Mouse (Mus musculus): ENCODE measurements at regions not wholly inside any gene's neighbourhood (a gene's known extent, or its start where the extent isn't known, plus 50 kb on each side); places are given as distances from the start of the nearest gene placed in this dataset.

DNA sequence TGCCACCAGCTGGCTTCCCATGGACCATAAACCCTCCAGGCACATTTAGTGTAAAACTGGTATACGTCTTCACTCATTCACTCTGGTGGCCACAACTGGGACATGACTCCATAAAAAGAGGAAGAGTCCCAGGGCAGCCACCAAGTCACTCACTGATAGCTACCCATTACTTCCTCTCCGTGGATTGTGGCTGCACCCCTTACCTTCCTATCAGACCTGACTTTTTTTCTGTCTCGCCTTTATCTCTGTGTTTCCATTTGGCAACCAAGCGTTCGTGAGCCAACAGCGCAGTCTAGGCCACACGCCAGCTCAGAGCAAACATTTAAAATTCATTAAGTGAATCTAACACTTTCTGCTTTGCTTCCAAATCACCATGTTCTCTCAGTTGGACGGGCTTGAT is 53.9 kb upstream of the Slc44a1 start:
- no peak for DNase-seq (ENCODE audit: low spot score)

GRCm38 (mm10) chr4:53384761-53385160 is 55.5 kb upstream of the Slc44a1 start:
- peak; percentile 82 for DNase-seq (ENCODE audit: low spot score)

DNA sequence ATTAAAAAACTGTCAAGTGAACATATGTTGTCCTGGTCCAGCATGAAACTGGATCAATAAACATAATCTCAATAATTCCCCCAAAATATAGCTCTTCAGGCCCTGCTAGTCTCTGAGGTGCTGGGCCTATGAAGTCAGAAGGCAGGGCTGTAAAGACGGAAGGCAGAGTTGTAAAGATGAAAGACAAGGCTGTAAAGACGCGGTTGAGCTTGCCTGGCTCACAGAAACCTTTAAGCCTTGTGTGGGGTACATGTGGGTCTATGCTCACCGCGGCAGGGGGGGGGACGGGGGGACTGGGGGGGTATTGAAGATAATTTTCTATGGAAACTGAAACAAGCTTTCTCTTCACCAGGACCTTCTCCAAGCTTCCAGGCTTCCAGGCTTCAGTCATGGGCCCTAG is 56.1 kb upstream of the Slc44a1 start:
- DNase-seq (ENCODE audit: low spot score) = no peak

DNA sequence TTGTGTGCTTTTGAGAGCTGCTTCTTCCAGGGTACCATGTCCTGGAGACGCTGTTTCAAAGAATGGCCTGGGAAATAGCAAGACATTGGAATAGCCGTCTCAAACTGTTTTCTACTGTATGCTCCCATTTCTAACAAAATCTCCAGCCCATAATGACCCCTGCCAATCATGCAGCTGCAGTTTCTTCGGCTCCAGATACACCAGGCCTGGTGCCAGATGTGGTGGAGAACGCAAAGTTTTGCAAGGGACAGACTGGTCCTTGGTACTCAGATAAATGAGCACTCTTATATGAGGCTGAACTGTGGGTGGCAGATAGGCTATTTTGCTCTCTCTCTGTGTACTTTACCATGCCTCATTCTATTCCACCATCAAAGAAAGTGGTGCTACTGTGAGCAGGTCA is 58.2 kb upstream of the Slc44a1 start:
- no peak for DNase-seq (ENCODE audit: low spot score)

DNA sequence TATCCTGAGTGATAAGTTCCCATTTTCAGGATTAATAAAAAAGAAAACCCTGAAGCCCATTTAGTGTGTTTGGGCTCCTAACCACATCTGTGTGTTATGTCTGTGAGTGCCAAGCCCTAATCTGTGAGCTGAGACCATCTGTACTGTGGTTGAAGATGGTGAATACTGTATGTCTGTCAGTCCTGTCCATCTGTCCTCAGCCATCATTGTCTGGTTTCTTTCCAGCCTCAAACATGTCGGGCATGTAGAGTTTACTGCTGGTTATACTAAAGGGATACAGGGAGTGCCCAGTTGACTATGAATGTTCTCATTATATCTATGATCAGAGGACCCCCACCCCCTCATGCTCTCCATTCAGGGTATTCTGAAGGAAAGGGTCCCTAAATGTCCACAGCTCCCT is 60.4 kb upstream of the Slc44a1 start:
- DNase-seq (ENCODE audit: low spot score) = no peak

GRCm38 (mm10) chr4:53376995-53377394 is 63.2 kb upstream of the Slc44a1 start:
- no peak for DNase-seq (ENCODE audit: low spot score)

DNA sequence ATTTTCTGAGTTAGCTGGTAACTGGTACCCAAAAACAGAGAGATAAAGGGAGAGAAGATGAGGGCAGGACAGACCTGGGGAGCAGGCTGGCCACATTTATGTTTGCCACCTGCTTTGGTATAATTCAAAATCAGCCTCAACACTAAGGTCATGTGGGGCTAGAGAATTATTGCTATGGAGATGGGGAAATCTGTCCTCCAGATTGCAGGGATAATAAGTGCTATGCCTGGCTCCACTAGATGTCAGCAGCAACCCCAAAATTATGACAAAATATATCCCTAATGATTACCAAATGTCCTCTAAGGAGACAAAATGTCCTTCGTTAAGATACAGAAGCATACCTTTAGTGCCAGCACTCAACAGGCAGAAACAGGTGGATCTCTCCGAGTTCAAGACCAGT is 83.8 kb upstream of the Slc44a1 start:
- no peak for DNase-seq (ENCODE audit: low spot score)

DNA sequence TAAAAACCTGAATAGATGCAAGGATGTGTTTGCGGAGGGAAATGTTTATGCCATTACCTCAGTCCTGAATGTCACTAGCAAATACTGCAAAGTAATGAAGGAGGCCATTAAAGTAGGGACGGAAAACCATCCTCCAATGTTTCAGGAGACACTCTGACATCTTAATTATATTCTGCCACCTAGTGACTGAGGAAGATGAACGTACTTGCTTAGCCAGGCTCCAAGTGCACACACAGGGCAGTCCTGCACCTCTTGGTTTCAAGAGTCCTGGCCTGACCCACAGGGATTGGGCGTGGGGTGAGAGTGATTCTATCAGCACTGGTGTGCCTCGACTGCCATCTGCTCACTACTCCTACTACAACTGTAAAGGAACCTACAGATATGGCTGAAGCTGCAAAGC is 85.3 kb upstream of the Slc44a1 start:
- peak; percentile 16 for DNase-seq (ENCODE audit: low spot score)

- DNase-seq (ENCODE audit: low spot score) = no peak
Observed at GRCm38 (mm10) chr4:53353399-53354090, 86.7 kb upstream of the Slc44a1 start.

DNA sequence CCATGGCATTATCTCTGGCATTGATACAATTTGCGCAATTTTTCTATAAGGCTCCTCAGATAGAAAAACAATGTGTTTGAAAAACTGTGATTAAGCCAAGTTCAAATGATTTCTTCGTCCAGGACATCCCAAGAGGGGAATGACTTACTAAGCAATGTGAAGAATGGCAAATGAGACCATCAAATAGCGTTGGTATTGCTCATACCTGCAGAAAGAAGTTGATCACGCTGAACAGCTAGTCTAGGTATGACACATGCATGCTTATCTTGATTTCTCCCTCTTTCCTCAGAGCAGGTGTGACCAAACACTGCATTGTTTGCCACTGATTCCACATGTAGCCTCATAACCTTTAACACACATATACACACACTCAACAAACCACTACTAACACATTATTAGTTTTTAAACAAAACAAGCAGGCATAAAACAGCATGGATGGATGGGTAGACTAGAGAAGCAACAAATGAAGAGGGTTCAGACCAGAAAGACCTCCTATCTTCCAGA is 89.1 kb upstream of the Slc44a1 start:
- DNase-seq (ENCODE audit: low spot score) = no peak

DNA sequence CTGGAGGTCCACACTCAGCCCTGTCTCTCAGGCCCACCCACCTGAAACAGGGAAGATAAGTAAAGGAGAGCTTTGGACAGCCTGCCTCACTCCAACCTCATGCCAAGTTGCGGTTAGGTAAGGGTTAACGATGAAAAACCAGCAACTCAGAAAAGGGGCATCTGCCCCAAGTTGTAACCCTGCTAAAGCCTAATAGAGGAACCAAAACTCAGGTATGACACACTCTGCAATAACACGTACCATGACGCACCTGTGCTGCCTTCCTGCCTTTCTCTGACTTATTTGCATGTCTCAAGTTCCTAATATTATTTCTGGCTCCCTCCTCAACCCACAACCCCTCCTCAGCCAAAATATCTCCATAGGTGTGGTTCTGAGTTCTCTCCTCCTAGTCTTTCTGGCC is 94.9 kb upstream of the Slc44a1 start:
- DNase-seq (ENCODE audit: low spot score) = no peak

DNA sequence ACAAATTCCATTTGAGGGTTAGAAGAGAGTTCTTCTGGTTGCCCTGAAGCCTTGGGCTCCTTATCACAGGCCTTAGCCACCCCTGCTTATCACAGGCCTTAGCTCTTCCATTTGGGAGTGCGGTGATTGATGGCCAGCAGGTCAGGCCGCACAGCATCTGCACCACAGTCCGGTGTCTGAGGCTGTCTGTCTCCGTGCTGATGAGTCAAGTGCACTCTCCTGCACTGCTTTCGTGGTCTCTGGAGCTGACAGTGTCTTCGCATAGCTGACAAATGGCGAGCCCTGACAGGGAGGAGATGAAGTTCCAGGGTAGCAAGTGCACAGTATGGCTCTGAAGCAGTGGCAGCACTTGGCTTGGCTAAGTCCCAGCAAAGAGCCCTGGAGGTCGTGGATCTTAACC is 95.7 kb upstream of the Slc44a1 start:
- no peak for DNase-seq (ENCODE audit: low spot score)

DNA sequence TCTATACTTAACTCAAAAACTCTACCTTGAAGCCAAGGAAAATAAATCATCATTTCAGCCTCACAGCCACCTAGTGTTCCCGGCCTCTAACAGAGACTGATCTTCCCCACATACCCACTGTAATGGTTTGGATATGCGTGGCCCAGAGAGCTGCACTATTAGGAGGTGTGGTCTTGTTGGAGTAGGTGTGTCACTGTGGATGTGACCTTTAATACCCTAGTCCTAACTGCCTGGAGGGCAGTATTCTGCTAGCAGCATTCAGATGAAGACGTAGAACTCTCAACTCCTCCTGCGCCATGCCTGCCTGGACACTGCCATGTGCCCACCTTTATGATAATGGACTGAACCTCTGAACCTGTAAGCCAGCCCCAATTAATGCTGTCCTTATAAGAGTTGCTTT is 99.0 kb upstream of the Slc44a1 start:
- DNase-seq (ENCODE audit: low spot score) = no peak

- DNase-seq (ENCODE audit: low spot score) = no peak
Observed at GRCm38 (mm10) chr4:53340021-53340667, 100.1 kb upstream of the Slc44a1 start.

DNA sequence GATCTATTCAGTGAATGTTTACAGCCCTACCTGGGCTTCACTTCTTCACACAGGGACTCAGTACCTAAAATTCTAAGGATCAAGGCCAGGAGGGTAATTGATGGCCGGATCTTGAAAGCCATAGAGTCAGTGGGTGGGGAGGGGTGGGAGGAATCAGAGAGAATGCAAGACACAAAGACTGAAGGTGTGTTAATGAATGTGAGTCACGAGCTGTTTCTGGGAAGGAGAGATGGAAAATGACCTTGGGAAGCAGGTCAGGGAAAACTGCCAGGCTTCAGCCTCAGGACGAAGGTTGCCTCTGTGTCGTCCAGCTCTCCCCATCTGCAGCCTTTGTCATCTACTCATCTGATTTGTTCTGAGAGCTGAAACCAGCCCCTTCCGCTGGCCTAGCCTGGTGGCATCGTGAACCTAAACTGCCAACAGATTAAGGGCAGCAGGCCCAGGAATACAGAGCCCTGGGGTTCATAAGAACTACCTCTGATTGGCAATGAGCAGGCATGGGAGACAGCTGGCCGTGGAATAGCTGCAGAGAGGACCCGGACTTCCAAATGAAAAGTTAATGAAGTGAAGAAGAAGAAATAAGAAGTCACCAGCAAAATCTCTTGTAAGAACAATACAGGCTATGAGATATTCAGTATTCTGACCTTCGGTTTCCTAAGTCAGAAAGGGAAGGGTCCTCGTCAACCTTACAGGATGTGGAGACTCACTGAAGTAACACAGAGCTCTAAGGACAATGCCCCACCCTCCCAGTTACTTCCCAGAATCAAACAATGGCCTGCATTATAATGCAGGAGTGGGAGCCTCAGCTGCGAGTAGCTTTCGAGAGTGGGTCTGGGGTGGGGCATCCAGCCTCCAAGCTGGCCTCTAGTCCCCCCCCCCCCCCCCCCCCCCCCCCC is 100.8 kb upstream of the Slc44a1 start:
- DNase-seq (ENCODE audit: low spot score) = no peak

DNA sequence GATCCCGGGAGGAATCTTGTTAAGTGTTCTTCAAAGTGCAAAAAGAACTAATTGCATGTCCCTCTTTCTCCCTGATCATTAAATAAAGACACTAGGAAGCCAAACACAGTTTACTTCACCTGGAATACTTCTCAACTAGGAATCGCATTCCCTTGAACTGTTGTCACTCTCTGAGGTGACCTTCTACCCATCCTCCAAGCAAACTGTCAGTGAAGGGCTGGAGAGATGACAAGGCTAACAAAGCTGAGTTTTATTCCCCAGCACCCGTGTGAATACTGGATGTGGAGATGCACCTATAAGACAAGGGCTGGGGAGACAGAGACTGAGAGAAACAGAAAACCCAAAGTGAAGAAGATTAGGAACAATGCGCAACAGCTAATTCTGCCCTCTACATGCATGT is 101.7 kb upstream of the Slc44a1 start:
- no peak for DNase-seq (ENCODE audit: low spot score)

- DNase-seq (ENCODE audit: low spot score) = no peak
Observed at GRCm38 (mm10) chr4:53337784-53338183, 102.4 kb upstream of the Slc44a1 start.

DNA sequence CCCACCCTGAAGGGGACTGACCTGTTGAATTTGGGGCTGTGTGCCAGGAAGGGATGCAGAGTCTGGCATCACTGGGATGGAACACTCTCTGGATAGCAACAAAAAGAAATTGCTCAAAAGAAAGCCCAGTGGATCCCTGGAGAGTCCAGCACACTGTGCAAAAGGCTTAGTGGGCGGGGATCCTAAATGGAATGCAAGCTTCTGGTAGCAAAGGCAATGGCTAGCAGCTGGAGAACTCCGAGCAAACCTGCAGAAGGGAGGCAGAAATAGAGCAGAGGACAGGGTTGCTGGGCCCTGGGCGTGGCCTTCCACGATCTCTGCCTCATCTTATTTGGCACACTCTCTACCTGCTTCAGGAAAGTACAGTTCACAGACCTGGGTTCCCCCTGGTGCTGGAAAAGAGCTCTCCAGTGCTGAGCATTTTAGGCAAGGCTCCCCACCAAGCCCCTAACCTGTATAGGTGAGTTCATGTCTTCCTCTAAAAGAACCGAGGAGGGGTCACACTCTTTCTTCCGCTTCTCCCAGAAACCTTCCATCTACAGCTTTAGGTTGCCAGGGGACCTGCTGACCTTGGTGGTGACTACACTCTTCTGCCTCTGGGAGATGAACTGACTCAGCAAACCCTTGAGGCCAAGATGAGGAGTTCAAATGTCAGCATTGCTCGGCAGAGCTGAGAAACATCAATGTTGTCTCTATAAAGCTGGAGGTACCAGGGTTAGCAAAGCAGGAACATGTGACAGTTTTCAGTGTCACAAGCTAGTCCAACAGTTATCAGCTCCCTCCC is 112.6 kb upstream of the Slc44a1 start:
- peak; percentile 33 for DNase-seq (ENCODE audit: low spot score)

GRCm38 (mm10) chr4:53323838-53324237 is 116.4 kb upstream of the Slc44a1 start:
- no peak for DNase-seq (ENCODE audit: low spot score)

DNA sequence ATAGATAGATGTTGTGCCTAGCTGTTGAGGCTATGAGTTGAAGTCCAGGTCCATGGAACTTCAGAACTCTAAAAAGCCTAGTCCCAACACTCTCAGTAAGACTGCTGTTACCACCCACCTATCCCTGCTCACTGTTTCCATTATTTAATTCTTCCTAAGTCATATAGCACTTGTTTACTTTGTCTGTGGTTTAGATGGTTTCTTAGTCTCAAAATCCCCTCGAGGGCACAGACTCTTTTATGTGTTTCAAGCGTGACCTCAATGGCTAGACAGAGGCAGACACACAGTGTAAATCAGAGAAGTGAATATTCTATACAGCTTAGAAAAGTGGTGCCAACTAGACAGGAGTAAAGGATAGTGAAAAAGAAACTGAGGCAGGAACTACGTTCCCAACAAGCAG is 117.0 kb upstream of the Slc44a1 start:
- DNase-seq (ENCODE audit: low spot score) = no peak

- no peak for DNase-seq (ENCODE audit: low spot score)
Observed at GRCm38 (mm10) chr4:53322484-53322883, 117.7 kb upstream of the Slc44a1 start.

Data from urinary bladder, postnatal 14 days (tissue).